Mouse (Mus musculus) lung, postnatal 10 days (tissue): ENCODE measurements around the gene Wasf1.

Experiments used
- DNase-seq: peaks from one replicate; pipeline ENCODE4 v3.0.0; 2021

Wasf1 gene

DNA sequence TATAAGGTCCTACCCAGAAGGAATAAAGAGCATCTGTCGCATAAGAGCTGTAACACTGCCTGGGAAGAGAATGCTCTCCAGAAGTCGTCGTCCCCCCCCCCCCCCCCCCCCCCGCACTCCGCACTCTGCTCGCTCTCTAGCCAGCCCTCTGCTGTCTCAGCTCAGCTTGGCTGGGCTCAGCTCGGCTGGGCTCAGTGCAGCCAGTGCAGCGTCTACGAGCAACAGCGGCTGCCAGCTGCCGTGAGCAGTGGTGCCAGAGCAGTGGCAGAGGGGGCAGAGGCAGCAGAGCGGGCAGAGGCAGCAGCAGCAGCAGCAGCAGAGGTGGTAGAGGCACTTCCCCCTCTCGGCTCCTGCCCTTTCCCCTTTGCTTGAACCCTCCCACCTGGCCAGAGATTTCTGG is 102.1 kb downstream of the Wasf1 start:
- DNase-seq: peak; percentile 31
